Mouse (Mus musculus) thymus, adult 2 months (tissue): Measurements from ENCODE around the gene Rimbp2. TPM values are rescaled to one million over a fixed set of nuclear protein-coding genes. Genes with fewer than 3 reads are reported as not detected.

Source experiments
- DNase-seq: peaks from one replicate; pipeline ENCODE4 v3.0.0; 2021
- H3K27ac ChIP-seq: fragments of 200-500 bp; 2 replicates; pipeline ENCODE4 v1.5.1; 2012; ENCODE audit warnings: low read length, control low read depth; ENCODE audit not compliant: control insufficient read depth, insufficient read depth
- H3K27me3 ChIP-seq: fragments of 200-500 bp; 2 replicates; pipeline ENCODE4 v1.6.1; 2012; ENCODE audit warnings: mild to moderate bottlenecking, low read length, moderate library complexity, mixed read lengths; ENCODE audit not compliant: control insufficient read depth, insufficient read depth
- H3K36me3 ChIP-seq: fragments of 200-500 bp; 2 replicates; pipeline ENCODE4 v1.6.1; 2012; ENCODE audit warnings: mild to moderate bottlenecking, low read length, moderate library complexity; ENCODE audit not compliant: control insufficient read depth, insufficient read depth
- H3K4me1 ChIP-seq: fragments of 200-500 bp; replicated peaks from 2 replicates; pipeline ENCODE4 v1.6.1; 2012; ENCODE audit warnings: low read length; ENCODE audit not compliant: control insufficient read depth, insufficient read depth
- H3K4me3 ChIP-seq: fragments of 200-500 bp; 2 replicates; pipeline ENCODE4 v1.5.1; 2012; ENCODE audit warnings: mild to moderate bottlenecking, low read length, control low read depth, moderate library complexity; ENCODE audit not compliant: control insufficient read depth, insufficient read depth
- CTCF ChIP-seq: fragments of 200-500 bp; IDR thresholded peaks from 2 replicates; pipeline ENCODE4 v1.5.1; 2012; ENCODE audit warnings: mild to moderate bottlenecking, control low read depth, low read length, moderate library complexity, borderline replicate concordance; ENCODE audit not compliant: control insufficient read depth, poor library complexity, insufficient read depth; ENCODE audit errors: extremely low read depth
- POLR2A ChIP-seq: fragments of 200-500 bp; IDR thresholded peaks from 2 replicates; pipeline ENCODE4 v1.6.1; 2012; ENCODE audit warnings: mild to moderate bottlenecking, low read length, control low read depth, moderate library complexity; ENCODE audit not compliant: control insufficient read depth, poor library complexity, insufficient read depth; ENCODE audit errors: extremely low read depth
- WGBS: fragments of 180-500 bp; shearing (Covaris S2); methylation state at CpG from one replicate; pipeline ENCODE4 v1.1.7; 2018; 5-methylcytosine and 5-hydroxymethylcytosine counted together
- polyA plus RNA-seq: library from polyadenylated mRNA; depleted of rRNA; stranded (reverse); fragments of >200 nt; gene quantifications from 2 replicates; pipeline ENCODE4 v1.2.3, GENCODE M21; 2012

Rimbp2 gene
- polyA plus RNA-seq, 1 experiment, result 0.11 TPM

GRCm38 (mm10) chr5:128879092-128879491 lies 74.2 kb downstream of the Rimbp2 start:
- no peak for DNase-seq
- Histone ChIP-seq H3K36me3 (no peaks in the 10 kb centered on the region), H3K4me3 (no peak overlapping the region), H3K27me3 (no peaks in the 10 kb centered on the region), H3K27ac (no peak overlapping the region), H3K4me1 (no peaks in the 10 kb centered on the region)
- TF ChIP-seq POLR2A (no peak), CTCF (no peak)
- 47% methylated on average over 3 of the region's 3 CpGs for WGBS

- Histone ChIP-seq H3K36me3 (no peaks in the 10 kb centered on the region), H3K4me1 (no peaks in the 10 kb centered on the region), H3K27me3 (no peaks in the 10 kb centered on the region), H3K4me3 (no peak overlapping the region), H3K27ac (no peak overlapping the region)
- DNase-seq, result no peak
- 22% methylated on average over 16 of the region's 16 CpGs for WGBS
- TF ChIP-seq CTCF (no peak), POLR2A (no peak)
These were observed 75.8 kb downstream of the Rimbp2 start for GRCm38 (mm10) chr5:128877425-128878035.

GRCm38 (mm10) chr5:128871706-128872105 lies 81.6 kb downstream of the Rimbp2 start:
- H3K4me3 ChIP-seq, result no peak overlapping the region
- 68% methylated on average over 3 of the region's 3 CpGs for WGBS
- TF ChIP-seq POLR2A (no peak), CTCF (no peak)
- no peak overlapping the region for H3K27ac ChIP-seq
- no peak for DNase-seq
- no peaks in the 10 kb centered on the region for H3K27me3 ChIP-seq
- H3K36me3 ChIP-seq, result no peaks in the 10 kb centered on the region
- H3K4me1 ChIP-seq, result no peaks in the 10 kb centered on the region

- 74% methylated on average over 5 of the region's 5 CpGs for WGBS
- TF ChIP-seq CTCF (no peak), POLR2A (no peak)
- Histone ChIP-seq H3K4me1 (no peaks in the 10 kb centered on the region), H3K27ac (no peak overlapping the region), H3K36me3 (no peaks in the 10 kb centered on the region), H3K4me3 (no peak overlapping the region), H3K27me3 (no peaks in the 10 kb centered on the region)
- no peak for DNase-seq
These were observed 86.5 kb downstream of the Rimbp2 start for GRCm38 (mm10) chr5:128866811-128867210.

- Histone ChIP-seq H3K36me3 (no peaks in the 10 kb centered on the region), H3K27ac (no peak overlapping the region), H3K27me3 (no peaks in the 10 kb centered on the region), H3K4me3 (no peak overlapping the region), H3K4me1 (no peaks in the 10 kb centered on the region)
- WGBS, result 89% methylated on average over 5 of the region's 5 CpGs
- no peak for TF ChIP-seq POLR2A
- no peak for TF ChIP-seq CTCF
- DNase-seq, result no peak
These were observed 87.0 kb downstream of the Rimbp2 start for GRCm38 (mm10) chr5:128866291-128866690.

GRCm38 (mm10) chr5:128863497-128863896 lies 89.8 kb downstream of the Rimbp2 start:
- 23% methylated on average over 6 of the region's 6 CpGs for WGBS
- TF ChIP-seq CTCF (no peak), POLR2A (no peak)

GRCm38 (mm10) chr5:128860907-128861306 lies 92.4 kb downstream of the Rimbp2 start:
- Histone ChIP-seq H3K4me3 (no peak overlapping the region), H3K27me3 (no peaks in the 10 kb centered on the region), H3K27ac (no peak overlapping the region), H3K4me1 (no peaks in the 10 kb centered on the region), H3K36me3 (no peaks in the 10 kb centered on the region)
- DNase-seq, result no peak
- TF ChIP-seq POLR2A (no peak), CTCF (no peak)
- WGBS, result 97% methylated on average over 3 of the region's 3 CpGs

More at GRCm38 (mm10) chr5:128863497-128863896, 89.8 kb downstream of the Rimbp2 start:
- H3K27me3 ChIP-seq, result no peaks in the 10 kb centered on the region
- H3K4me1 ChIP-seq, result no peaks in the 10 kb centered on the region
- no peaks in the 10 kb centered on the region for H3K36me3 ChIP-seq
- H3K27ac ChIP-seq, result no peak overlapping the region
- DNase-seq, result no peak
- no peak overlapping the region for H3K4me3 ChIP-seq
